Mouse (Mus musculus) neural tube, embryonic 11.5 days (tissue): ENCODE data around the gene Sema3g. TPM values are rescaled to one million over a fixed set of nuclear protein-coding genes. Genes with fewer than 3 reads are reported as not detected.

Source experiments
- ATAC-seq: fragments of 200-750 bp; cut with Nextera tagmentation; 2 replicates; pipeline ENCODE4 v1.8.0; 2017; ENCODE audit warnings: moderate number of reproducible peaks, mild to moderate bottlenecking, moderate TSS enrichment, moderate library complexity; ENCODE audit not compliant: insufficient read depth, low FRiP score, low TSS enrichment
- DNase-seq: peaks from one replicate; pipeline ENCODE4 v3.0.0-alpha.2; 2015; ENCODE audit warnings: low spot score
- H3K27ac ChIP-seq: fragments of 300-500 bp; sonication (generic); 2 replicates; pipeline ENCODE4 v1.5.1; 2014; ENCODE audit warnings: low read depth, mild to moderate bottlenecking, low read length
- H3K27me3 ChIP-seq: fragments of 300-500 bp; sonication (generic); 2 replicates; pipeline ENCODE4 v1.6.1; 2014; ENCODE audit warnings: mild to moderate bottlenecking, low read length, mixed read lengths; ENCODE audit not compliant: control insufficient read depth, insufficient read depth
- H3K36me3 ChIP-seq: fragments of 300-500 bp; sonication (generic); 2 replicates; pipeline ENCODE4 v1.6.1; 2014; ENCODE audit warnings: mild to moderate bottlenecking, low read length, moderate library complexity, mixed read lengths; ENCODE audit not compliant: control insufficient read depth, insufficient read depth
- H3K4me1 ChIP-seq: fragments of 300-500 bp; sonication (generic); 2 replicates; pipeline ENCODE4 v1.6.1; 2014; ENCODE audit warnings: low read length, mixed read lengths; ENCODE audit not compliant: control insufficient read depth, insufficient read depth
- H3K4me2 ChIP-seq: fragments of 300-500 bp; sonication (generic); 2 replicates; pipeline ENCODE4 v1.6.1; 2014; ENCODE audit warnings: low read depth, mild to moderate bottlenecking, moderate library complexity
- H3K4me3 ChIP-seq: fragments of 300-500 bp; sonication (generic); 2 replicates; pipeline ENCODE4 v1.5.1; 2014; ENCODE audit warnings: low read depth, low read length
- H3K9ac ChIP-seq: fragments of 300-500 bp; sonication (generic); 2 replicates; pipeline ENCODE4 v1.6.1; 2014; ENCODE audit warnings: mild to moderate bottlenecking, low read length
- H3K9me3 ChIP-seq: fragments of 300-500 bp; sonication (generic); 2 replicates; pipeline ENCODE4 v1.6.1; 2016; ENCODE audit warnings: low read length; ENCODE audit not compliant: control insufficient read depth
- WGBS: fragments of 180-500 bp; shearing (Covaris S2); extraction: QIAGEN DNeasy Blood & Tissue Kit; methylation state at CpG from one replicate; pipeline ENCODE4 v1.1.7; 2014; 5-methylcytosine and 5-hydroxymethylcytosine counted together
- polyA plus RNA-seq: library from polyadenylated mRNA; unstranded; fragments of >200 nt; fragmentation: Nextera tagmentation; extraction: Ambion mirVana; gene quantifications from 2 replicates; pipeline ENCODE4 v1.2.1, GENCODE M21; 2014

The Sema3g gene
- polyA plus RNA-seq, 1 experiment from 2014 or later = 0.21 TPM

GRCm38 (mm10) chr14:31212499-31212898 lies 5.2 kb upstream of the Sema3g start:
- Histone ChIP-seq H3K9ac (no peak overlapping the region), H3K36me3 (no peaks in the 10 kb centered on the region), H3K4me3 (no peak overlapping the region), H3K4me2 (no peak overlapping the region), H3K9me3 (no peaks in the 10 kb centered on the region), H3K4me1 (0 out of 2 replicates have a peak, but pooled peaks cover 3% of the 10 kb centered on the region), H3K27me3 (no peaks in the 10 kb centered on the region), H3K27ac (no peak overlapping the region)
- ATAC-seq (no peak), DNase-seq (no peak)
- WGBS = 82% methylated on average over 3 of the region's 3 CpGs

DNA sequence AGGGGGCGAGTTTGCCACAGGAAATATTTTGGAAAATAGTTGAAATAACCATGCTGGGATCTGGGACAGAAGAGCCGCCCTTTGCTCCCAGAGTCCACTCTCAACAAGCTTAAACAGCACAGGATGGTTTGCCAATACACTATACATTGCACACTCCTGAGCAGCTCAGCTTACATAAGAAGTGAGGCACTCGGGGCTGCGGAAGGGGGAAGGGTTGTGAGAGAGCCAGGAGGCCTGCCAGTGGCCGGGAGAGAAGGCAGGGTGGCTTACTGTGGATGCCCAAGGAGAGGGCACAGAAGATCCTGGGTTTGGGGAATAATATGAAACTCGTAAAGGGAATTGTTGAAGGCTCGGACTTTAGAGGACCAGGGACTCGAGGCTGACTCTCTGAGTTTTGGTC lies 3.8 kb upstream of the Sema3g start:
- no peaks in the 10 kb centered on the region for H3K27me3 ChIP-seq
- no peak overlapping the region for H3K4me3 ChIP-seq
- no peak for ATAC-seq
- no peak overlapping the region for H3K9ac ChIP-seq
- DNase-seq = no peak
- H3K4me1 ChIP-seq = 0 out of 2 replicates have a peak, but pooled peaks cover 3% of the 10 kb centered on the region
- WGBS = 76% methylated on average over 8 of the region's 8 CpGs
- no peaks in the 10 kb centered on the region for H3K36me3 ChIP-seq
- H3K27ac ChIP-seq = no peak overlapping the region
- H3K9me3 ChIP-seq = no peaks in the 10 kb centered on the region
- H3K4me2 ChIP-seq = no peak overlapping the region

- Histone ChIP-seq H3K27ac (no peak overlapping the region), H3K9me3 (no peaks in the 10 kb centered on the region), H3K4me1 (0 out of 2 replicates have a peak, but pooled peaks cover 3% of the 10 kb centered on the region), H3K9ac (no peak overlapping the region), H3K4me3 (no peak overlapping the region), H3K27me3 (no peaks in the 10 kb centered on the region), H3K36me3 (no peaks in the 10 kb centered on the region), H3K4me2 (no peak overlapping the region)
- 73% methylated on average over 3 of the region's 3 CpGs for WGBS
- DNase-seq (no peak), ATAC-seq (no peak)
These were observed 3.0 kb upstream of the Sema3g start for GRCm38 (mm10) chr14:31214684-31215083.

GRCm38 (mm10) chr14:31215157-31216002 lies 2.3 kb upstream of the Sema3g start:
- Histone ChIP-seq H3K4me2 (no peak overlapping the region), H3K9me3 (no peaks in the 10 kb centered on the region), H3K9ac (0 out of 2 replicates have a peak overlapping the region, but pooled peaks have one; percentile 0), H3K27ac (no peak overlapping the region), H3K27me3 (no peaks in the 10 kb centered on the region), H3K4me3 (no peak overlapping the region), H3K4me1 (0 out of 2 replicates have a peak, but pooled peaks cover 3% of the 10 kb centered on the region), H3K36me3 (no peaks in the 10 kb centered on the region)
- peak; percentile 60 for DNase-seq
- 37% methylated on average over 15 of the region's 15 CpGs for WGBS
- ATAC-seq = peak; percentile 61; the same call in 1 of the 2 replicates

GRCm38 (mm10) chr14:31216846-31217245 lies 814 bp upstream of the Sema3g start, which contains the start of gene Nisch:
Nisch (minus strand) TSS chr14:31216946.
- H3K9me3 ChIP-seq = no peaks in the 10 kb centered on the region
- H3K4me3 ChIP-seq = no peak within 1 kb of the TSS; the same call in 1 of the 2 replicates
- H3K4me1 ChIP-seq = 0 out of 2 replicates have a peak, but pooled peaks cover 3% of the 10 kb centered on the region
- no peak for ATAC-seq
- no peak within 1 kb of the TSS for H3K27ac ChIP-seq
- H3K27me3 ChIP-seq = no peaks in the 10 kb centered on the region
- H3K36me3 ChIP-seq = no peaks in the 10 kb centered on the region
- no peak for DNase-seq
- peak within 1 kb of the TSS; percentile 0; the same call in 1 of the 2 replicates for H3K9ac ChIP-seq
- no peak within 1 kb of the TSS for H3K4me2 ChIP-seq
- WGBS = 70% methylated on average over 2 of the region's 2 CpGs

DNA sequence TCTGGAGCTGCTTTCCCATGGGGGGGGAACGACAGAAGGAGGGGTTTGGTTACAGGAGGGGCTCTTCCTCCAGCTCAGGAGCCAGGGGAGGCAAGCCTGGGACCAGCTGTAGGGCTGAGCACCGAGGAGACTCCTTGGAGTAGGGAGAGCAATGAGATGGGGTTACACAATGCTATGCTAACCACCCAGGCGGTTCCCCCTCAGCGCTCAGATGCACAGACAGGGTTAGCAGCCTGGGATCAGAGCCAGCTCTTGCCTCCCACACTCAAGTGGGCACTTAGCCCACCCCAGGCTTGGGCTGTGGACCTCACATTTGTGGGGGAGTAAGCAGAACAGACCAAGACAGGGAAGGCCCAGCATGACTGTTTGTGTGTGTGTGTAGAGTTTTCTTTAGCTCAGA lies 9.3 kb downstream of the Sema3g start:
- Histone ChIP-seq H3K4me1 (no peaks in the 10 kb centered on the region), H3K27ac (no peak overlapping the region), H3K4me3 (no peak overlapping the region), H3K9ac (no peak overlapping the region), H3K9me3 (no peaks in the 10 kb centered on the region), H3K27me3 (no peaks in the 10 kb centered on the region), H3K36me3 (no peaks in the 10 kb centered on the region), H3K4me2 (no peak overlapping the region)
- DNase-seq = no peak
- ATAC-seq = no peak
- 79% methylated on average over 4 of the region's 4 CpGs for WGBS

- no peaks in the 10 kb centered on the region for H3K4me1 ChIP-seq
- no peaks in the 10 kb centered on the region for H3K36me3 ChIP-seq
- no peak overlapping the region for H3K27ac ChIP-seq
- no peak overlapping the region for H3K4me3 ChIP-seq
- H3K27me3 ChIP-seq = no peaks in the 10 kb centered on the region
- WGBS = 72% methylated on average over 6 of the region's 6 CpGs
- H3K9me3 ChIP-seq = no peaks in the 10 kb centered on the region
- H3K9ac ChIP-seq = no peak overlapping the region
- DNase-seq = peak; percentile 9
- ATAC-seq = no peak
- no peak overlapping the region for H3K4me2 ChIP-seq
These were observed 10.6 kb downstream of the Sema3g start for GRCm38 (mm10) chr14:31228234-31228633.

DNA sequence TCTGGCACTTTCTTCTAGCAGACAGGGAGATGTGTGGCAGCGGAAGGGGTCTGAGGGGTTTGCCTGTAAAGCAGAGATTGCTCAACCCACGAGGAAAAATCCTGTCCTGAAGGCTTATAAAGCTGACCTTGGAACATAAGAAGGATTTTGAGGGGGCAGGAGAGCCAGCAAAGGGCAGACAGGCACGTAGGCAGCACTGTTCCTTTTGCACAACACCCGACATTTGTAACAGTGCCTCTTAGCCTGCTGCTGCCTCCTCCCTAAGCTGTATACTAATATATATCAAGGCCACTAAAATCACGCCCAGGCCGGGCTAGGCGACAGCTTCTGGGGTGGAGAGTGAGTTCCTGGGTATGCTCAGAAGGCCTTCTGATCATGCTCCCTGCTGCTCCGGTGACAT lies 12.8 kb downstream of the Sema3g start:
- Histone ChIP-seq H3K9ac (no peak overlapping the region), H3K27ac (no peak overlapping the region), H3K27me3 (no peaks in the 10 kb centered on the region), H3K4me3 (no peak overlapping the region), H3K9me3 (no peaks in the 10 kb centered on the region), H3K36me3 (no peaks in the 10 kb centered on the region), H3K4me2 (no peak overlapping the region), H3K4me1 (no peaks in the 10 kb centered on the region; the same call in 1 of the 2 replicates)
- WGBS = 70% methylated on average over 8 of the region's 8 CpGs
- no peak for DNase-seq
- no peak for ATAC-seq
